Mouse (Mus musculus) forebrain, embryonic 16.5 days (tissue): Measurements from ENCODE around the gene Cipc. TPM values are rescaled to one million over a fixed set of nuclear protein-coding genes. Genes with fewer than 3 reads are reported as not detected.

Source experiments
- ATAC-seq: fragments of 200-750 bp; cut with Nextera tagmentation; 2 replicates; pipeline ENCODE4 v1.8.0; 2017; ENCODE audit warnings: mild to moderate bottlenecking, moderate library complexity
- H3K27ac ChIP-seq: fragments of 300-500 bp; sonication (generic); 2 replicates; pipeline ENCODE4 v1.5.1; 2014; ENCODE audit warnings: low read length, control low read depth
- H3K27me3 ChIP-seq: fragments of 300-500 bp; sonication (generic); replicated peaks from 2 replicates; pipeline ENCODE4 v1.6.1; 2014; ENCODE audit warnings: low read length; ENCODE audit not compliant: control insufficient read depth, insufficient read depth
- H3K36me3 ChIP-seq: fragments of 300-500 bp; sonication (generic); 2 replicates; pipeline ENCODE4 v1.6.1; 2014; ENCODE audit not compliant: control insufficient read depth, insufficient read depth
- H3K4me1 ChIP-seq: fragments of 300-500 bp; sonication (generic); replicated peaks from 2 replicates; pipeline ENCODE4 v1.6.1; 2014; ENCODE audit warnings: low read length; ENCODE audit not compliant: control insufficient read depth, insufficient read depth
- H3K4me2 ChIP-seq: fragments of 300-500 bp; sonication (generic); 2 replicates; pipeline ENCODE4 v1.6.1; 2014; ENCODE audit warnings: mild to moderate bottlenecking, low read length, control low read depth
- H3K4me3 ChIP-seq: fragments of 300-500 bp; sonication (generic); replicated peaks from 2 replicates; pipeline ENCODE4 v1.5.1; 2014; ENCODE audit warnings: mild to moderate bottlenecking, low read length, control low read depth
- H3K9ac ChIP-seq: fragments of 300-500 bp; sonication (generic); replicated peaks from 2 replicates; pipeline ENCODE4 v1.6.1; 2014; ENCODE audit warnings: low read depth, low read length, control low read depth
- H3K9me3 ChIP-seq: fragments of 300-500 bp; sonication (generic); 2 replicates; pipeline ENCODE4 v1.6.1; 2016; ENCODE audit warnings: low read length; ENCODE audit not compliant: control insufficient read depth
- WGBS: fragments of 180-500 bp; shearing (Covaris S2); extraction: QIAGEN DNeasy Blood & Tissue Kit; methylation state at CpG from one replicate; pipeline ENCODE4 v1.1.7; 2014; 5-methylcytosine and 5-hydroxymethylcytosine counted together
- polyA plus RNA-seq: library from polyadenylated mRNA; unstranded; fragments of >200 nt; fragmentation: Nextera tagmentation; extraction: Ambion mirVana; gene quantifications from 2 replicates; pipeline ENCODE4 v1.2.1, GENCODE M21; 2015

Cipc gene
- polyA plus RNA-seq: 61.5 and 62.7 TPM in 2 replicates

GRCm38 (mm10) chr12:86946862-86947574 lies at the start of gene Cipc:
Gene Cipc, plus strand, starts transcription at chr12:86947043.
- under 1% methylated on average over 64 of the region's 64 CpGs for WGBS
- H3K36me3 ChIP-seq: no peaks in the 10 kb centered on the region
- H3K4me1 ChIP-seq: peaks cover 48% of the 10 kb centered on the region
- peak within 1 kb of the TSS; percentile 91 for H3K4me2 ChIP-seq
- H3K27ac ChIP-seq: peak within 1 kb of the TSS; percentile 99
- peak within 1 kb of the TSS; percentile 79 for H3K4me3 ChIP-seq
- no peaks in the 10 kb centered on the region for H3K9me3 ChIP-seq
- H3K9ac ChIP-seq: peak within 1 kb of the TSS; percentile 97
- peak; percentile 98 for ATAC-seq
- no peaks in the 10 kb centered on the region for H3K27me3 ChIP-seq

- Histone ChIP-seq H3K27me3 (no peaks in the 10 kb centered on the region), H3K36me3 (no peaks in the 10 kb centered on the region), H3K9ac (peak overlapping the region; percentile 59), H3K4me1 (peaks cover 65% of the 10 kb centered on the region), H3K4me3 (no peak overlapping the region), H3K27ac (peak overlapping the region; percentile 100), H3K9me3 (no peaks in the 10 kb centered on the region), H3K4me2 (peak overlapping the region; percentile 67)
- no peak for ATAC-seq
- 21% methylated on average over 7 of the region's 7 CpGs for WGBS
Observed at GRCm38 (mm10) chr12:86897769-86898273, 49.0 kb upstream of the Cipc start.

- 46% methylated on average over 3 of the region's 3 CpGs for WGBS
- H3K4me1 ChIP-seq: peaks cover 59% of the 10 kb centered on the region
- no peaks in the 10 kb centered on the region for H3K36me3 ChIP-seq
- H3K9ac ChIP-seq: peak overlapping the region; percentile 59
- no peak for ATAC-seq
- peak overlapping the region; percentile 67 for H3K4me2 ChIP-seq
- H3K27me3 ChIP-seq: no peaks in the 10 kb centered on the region
- no peaks in the 10 kb centered on the region for H3K9me3 ChIP-seq
- H3K27ac ChIP-seq: peak overlapping the region; percentile 100
- H3K4me3 ChIP-seq: no peak overlapping the region
Observed at GRCm38 (mm10) chr12:86898448-86898847, 48.4 kb upstream of the Cipc start.

- Histone ChIP-seq H3K4me2 (no peak overlapping the region), H3K9ac (0 out of 2 replicates have a peak overlapping the region, but pooled peaks have one; percentile 7), H3K9me3 (no peaks in the 10 kb centered on the region), H3K27me3 (no peaks in the 10 kb centered on the region), H3K27ac (no peak overlapping the region; the same call in 1 of the 2 replicates), H3K4me1 (peaks cover 53% of the 10 kb centered on the region), H3K36me3 (no peaks in the 10 kb centered on the region), H3K4me3 (no peak overlapping the region)
- ATAC-seq: no peak
- 52% methylated on average over 11 of the region's 11 CpGs for WGBS
Observed at GRCm38 (mm10) chr12:86899461-86900179, 47.2 kb upstream of the Cipc start.

GRCm38 (mm10) chr12:86903828-86904806 lies 42.7 kb upstream of the Cipc start:
- no peak overlapping the region for H3K9ac ChIP-seq
- H3K36me3 ChIP-seq: no peaks in the 10 kb centered on the region
- no peak overlapping the region for H3K4me2 ChIP-seq
- no peak overlapping the region for H3K4me3 ChIP-seq
- no peak for ATAC-seq
- H3K9me3 ChIP-seq: no peaks in the 10 kb centered on the region
- peaks cover 19% of the 10 kb centered on the region for H3K4me1 ChIP-seq
- H3K27me3 ChIP-seq: no peaks in the 10 kb centered on the region
- no peak overlapping the region for H3K27ac ChIP-seq
- 79% methylated on average over 11 of the region's 11 CpGs for WGBS

- Histone ChIP-seq H3K27ac (no peak overlapping the region), H3K4me2 (no peak overlapping the region), H3K36me3 (no peaks in the 10 kb centered on the region), H3K4me3 (no peak overlapping the region), H3K4me1 (peaks cover 13% of the 10 kb centered on the region), H3K9ac (no peak overlapping the region), H3K27me3 (no peaks in the 10 kb centered on the region), H3K9me3 (no peaks in the 10 kb centered on the region)
- ATAC-seq: 0 out of 2 replicates have a peak, but pooled peaks have one; percentile 16
- WGBS: 11% methylated on average over 4 of the region's 4 CpGs
Observed at GRCm38 (mm10) chr12:86905203-86905602, 41.6 kb upstream of the Cipc start.

GRCm38 (mm10) chr12:86905876-86906275 lies 41.0 kb upstream of the Cipc start:
- H3K9ac ChIP-seq: no peak overlapping the region
- peaks cover 16% of the 10 kb centered on the region for H3K4me1 ChIP-seq
- ATAC-seq: no peak
- H3K4me3 ChIP-seq: no peak overlapping the region
- H3K4me2 ChIP-seq: no peak overlapping the region
- no peaks in the 10 kb centered on the region for H3K9me3 ChIP-seq
- H3K27me3 ChIP-seq: no peaks in the 10 kb centered on the region
- no peaks in the 10 kb centered on the region for H3K36me3 ChIP-seq
- 64% methylated on average over 7 of the region's 7 CpGs for WGBS
- no peak overlapping the region; the same call in 1 of the 2 replicates for H3K27ac ChIP-seq

- no peaks in the 10 kb centered on the region for H3K36me3 ChIP-seq
- 2% methylated on average over 15 of the region's 15 CpGs for WGBS
Observed at GRCm38 (mm10) chr12:86906395-86906794, 40.4 kb upstream of the Cipc start.

More at GRCm38 (mm10) chr12:86906395-86906794, 40.4 kb upstream of the Cipc start:
- H3K9ac ChIP-seq: no peak overlapping the region
- H3K27ac ChIP-seq: no peak overlapping the region
- H3K4me1 ChIP-seq: peaks cover 21% of the 10 kb centered on the region
- no peaks in the 10 kb centered on the region for H3K27me3 ChIP-seq
- H3K4me2 ChIP-seq: no peak overlapping the region
- no peak overlapping the region for H3K4me3 ChIP-seq
- no peaks in the 10 kb centered on the region for H3K9me3 ChIP-seq
- ATAC-seq: peak; percentile 60
